Mouse (Mus musculus): ENCODE results near the gene Fam102b. TPM values are rescaled to one million over a fixed set of nuclear protein-coding genes. Genes with fewer than 3 reads are reported as not detected.

The Fam102b gene
- total RNA-seq, 2 experiments from 2014 or later = 6.1 to 7.0 TPM

GRCm38 (mm10) chr3:108964361-108965044 is 62.9 kb downstream of the Fam102b start:
- DNase-seq = no peak
- intact Hi-C loops (cut with DNase I) = no loop called here

DNA sequence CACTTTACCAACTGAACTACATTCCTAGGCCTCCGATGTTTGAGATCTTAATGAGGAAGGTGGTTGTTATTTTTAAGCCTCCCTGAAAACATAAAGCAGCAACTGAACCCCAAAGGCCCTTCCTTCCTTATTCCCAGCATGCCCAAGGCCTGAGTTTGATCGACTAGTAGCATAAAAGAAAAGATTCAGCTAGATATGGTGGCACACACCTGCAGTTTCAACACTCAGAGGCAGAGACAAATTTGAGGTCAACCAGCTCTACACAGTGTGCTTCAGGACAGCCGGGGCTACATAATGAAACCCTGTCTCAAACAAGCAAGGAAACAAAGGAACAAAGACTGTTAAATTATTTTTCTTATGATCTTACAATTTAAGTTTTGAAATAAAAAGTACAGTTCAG is 63.6 kb downstream of the Fam102b start:
- DNase-seq = no peak
- intact Hi-C loops (cut with DNase I) = no loop called here

DNA sequence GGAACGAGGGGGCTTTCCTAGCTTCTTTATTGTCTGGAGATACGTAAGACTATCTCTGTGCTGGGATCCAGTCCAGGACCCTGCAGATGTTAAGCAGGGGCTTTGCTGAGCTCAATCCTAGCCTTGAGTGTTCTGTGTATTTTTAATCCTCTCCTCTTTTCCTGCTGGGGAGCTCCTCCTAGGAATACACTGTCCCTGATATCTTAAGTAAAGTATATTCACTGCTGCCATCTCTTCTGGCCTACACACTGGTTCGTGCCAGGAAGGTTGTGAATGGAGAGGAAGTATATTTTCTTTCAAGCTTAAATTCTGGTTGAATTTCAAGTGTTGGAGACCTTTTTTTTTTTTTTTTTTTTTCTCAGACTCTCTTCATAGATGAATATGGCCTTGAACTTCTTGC is 64.1 kb downstream of the Fam102b start:
- no peak for DNase-seq
- intact Hi-C loops (cut with DNase I) = no loop called here

GRCm38 (mm10) chr3:108961655-108962054 is 65.8 kb downstream of the Fam102b start:
- DNase-seq = no peak
- intact Hi-C loops (cut with DNase I) = no loop called here

GRCm38 (mm10) chr3:108961226-108961625 is 66.2 kb downstream of the Fam102b start:
- DNase-seq = no peak
- intact Hi-C loops (cut with DNase I) = no loop called here

- intact Hi-C loops (cut with DNase I) = no loop called here
- DNase-seq = no peak
Measured at GRCm38 (mm10) chr3:108959680-108960295, 67.6 kb downstream of the Fam102b start.

DNA sequence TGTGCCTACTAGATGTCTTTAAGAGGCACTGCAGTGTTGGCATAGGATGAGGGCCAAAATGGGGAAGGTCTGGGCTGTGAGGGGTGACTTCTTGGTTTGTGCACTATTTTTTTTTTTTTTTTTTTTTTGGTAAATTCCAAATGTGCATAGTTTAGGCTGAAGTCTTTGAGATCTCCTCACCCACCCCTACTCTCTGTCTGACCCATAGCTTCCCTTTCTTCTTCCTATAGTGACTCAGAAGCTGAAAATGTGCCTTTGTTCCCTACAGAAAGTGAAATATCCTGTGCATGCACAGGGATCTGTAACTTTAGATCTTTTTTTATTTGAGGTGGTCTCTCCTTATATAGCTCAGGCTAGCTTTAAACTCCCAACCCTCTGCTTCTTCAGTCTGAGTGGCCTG is 69.4 kb downstream of the Fam102b start:
- DNase-seq = no peak
- intact Hi-C loops (cut with DNase I) = no loop called here

DNA sequence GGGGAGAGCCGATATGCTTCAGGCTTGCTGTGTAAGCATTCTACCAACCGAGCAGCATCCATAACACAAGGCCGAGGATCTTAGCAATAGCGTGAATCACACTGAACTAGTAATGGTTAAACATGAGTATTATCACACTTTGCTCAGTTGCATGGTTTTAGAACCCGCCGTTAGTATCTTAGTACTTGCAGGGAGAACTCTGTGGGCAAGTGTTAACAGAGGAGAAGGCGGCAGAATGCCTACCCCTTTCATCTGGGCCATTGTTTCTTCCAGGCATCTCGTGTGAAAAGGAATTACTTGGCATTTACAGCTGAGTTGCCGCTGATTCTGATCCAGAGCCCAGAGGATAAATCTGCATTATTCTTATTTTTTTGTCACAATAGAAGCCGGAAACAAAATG is 86.4 kb downstream of the Fam102b start:
- no peak for DNase-seq
- intact Hi-C loops (cut with DNase I) = no loop called here

DNA sequence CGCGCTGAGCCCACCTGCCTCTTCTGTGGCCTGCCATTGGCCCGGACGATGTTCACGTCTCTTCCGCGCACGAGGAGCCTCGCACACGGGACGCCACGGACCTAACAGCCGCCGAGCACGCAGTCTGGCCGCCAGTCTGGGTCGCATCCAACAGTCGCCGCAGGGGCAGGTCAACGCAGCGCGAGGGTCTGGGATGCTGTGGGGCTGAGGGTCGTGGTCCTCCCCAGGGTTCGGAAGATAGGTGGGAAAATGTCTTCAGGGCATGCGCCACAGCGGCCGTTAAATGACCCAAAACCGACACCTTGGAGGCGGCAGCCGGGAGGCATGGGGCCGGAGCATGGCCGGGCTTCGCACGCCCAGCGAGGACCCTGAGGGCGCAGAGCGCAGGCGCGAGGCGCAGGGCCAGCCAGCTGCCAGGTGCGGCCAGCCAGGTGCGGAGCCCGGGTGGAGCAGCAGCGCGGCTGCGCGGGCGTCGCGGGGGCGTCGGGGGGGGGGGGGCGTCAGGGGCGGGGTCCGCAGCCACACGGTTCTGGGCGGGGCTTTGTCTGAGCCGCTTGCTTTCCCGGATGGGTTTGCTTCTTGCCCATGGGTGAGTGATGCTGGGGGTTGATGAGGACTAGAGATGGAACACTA is 87.3 kb downstream of the Fam102b start, which contains the start of gene Gm9857:
Gene Gm9857 (minus strand): TSS at position 445 of the 633 bp plus-strand sequence.
- intact Hi-C loops (cut with DNase I) = no loop called here
- DNase-seq = no peak

DNA sequence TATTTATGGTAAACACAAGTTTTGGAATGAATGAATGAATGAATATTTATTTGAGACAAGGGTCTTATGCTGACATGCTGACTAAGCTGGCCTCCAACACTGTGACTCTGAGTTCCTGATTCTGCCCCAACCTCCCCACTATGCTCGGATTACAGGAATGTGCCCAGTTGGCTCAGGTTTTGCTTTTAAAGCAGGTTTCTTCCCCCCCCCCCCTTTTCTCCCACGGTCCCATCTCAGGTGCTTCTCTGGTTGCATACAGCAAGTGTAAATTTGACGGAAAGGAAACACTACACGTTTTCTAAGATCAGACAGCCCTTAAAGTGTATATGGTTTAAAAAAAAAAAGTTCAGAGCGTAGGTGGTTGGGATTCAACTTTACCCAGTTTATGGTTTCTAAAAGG is 87.8 kb downstream of the Fam102b start, which contains the start of gene Henmt1:
Gene Henmt1 (plus strand): TSS at position 301 of the 400 bp plus-strand sequence.
- intact Hi-C loops (cut with DNase I) = no loop called here
- no peak for DNase-seq

DNA sequence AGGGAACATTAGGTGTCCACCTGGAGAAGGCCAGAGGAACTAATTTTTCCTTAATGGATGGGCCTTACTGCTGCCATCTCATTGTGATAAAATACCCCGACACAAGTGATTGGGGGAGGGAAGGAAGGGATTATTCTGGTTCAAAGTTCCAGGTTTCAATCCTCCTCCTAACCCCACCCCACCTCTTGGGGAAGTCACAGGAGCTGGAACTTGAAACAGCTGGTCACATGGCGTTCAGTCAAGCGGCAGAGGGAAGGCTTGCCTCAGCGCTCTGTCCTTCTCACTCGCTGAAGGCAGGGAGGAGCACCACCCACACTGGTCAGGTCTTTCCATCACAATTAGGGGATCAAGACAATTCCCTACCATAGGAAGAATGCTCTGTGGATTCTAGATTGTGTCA is 88.7 kb downstream of the Fam102b start:
- intact Hi-C loops (cut with DNase I) = no loop called here
- DNase-seq = no peak

DNA sequence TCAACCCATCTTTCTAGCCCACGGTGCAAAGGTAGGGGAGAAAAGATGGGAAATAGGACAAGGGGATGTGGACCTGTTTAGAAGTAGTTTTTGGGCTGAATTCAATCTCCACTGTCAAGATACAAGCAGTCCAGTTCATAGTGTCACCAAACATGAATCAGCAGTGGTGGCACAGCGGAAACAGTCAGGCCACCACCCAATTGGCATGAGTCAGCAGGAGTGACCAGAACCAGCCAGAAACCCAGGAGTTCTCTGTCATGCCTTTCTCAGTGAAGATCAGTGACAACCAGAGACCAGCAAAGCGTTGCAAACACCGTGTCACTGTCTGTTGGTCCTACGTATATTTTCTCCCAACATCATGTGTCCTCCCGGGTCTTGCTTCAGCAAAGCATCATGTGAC is 93.8 kb downstream of the Fam102b start:
- no peak for DNase-seq
- intact Hi-C loops (cut with DNase I) = no loop called here

DNA sequence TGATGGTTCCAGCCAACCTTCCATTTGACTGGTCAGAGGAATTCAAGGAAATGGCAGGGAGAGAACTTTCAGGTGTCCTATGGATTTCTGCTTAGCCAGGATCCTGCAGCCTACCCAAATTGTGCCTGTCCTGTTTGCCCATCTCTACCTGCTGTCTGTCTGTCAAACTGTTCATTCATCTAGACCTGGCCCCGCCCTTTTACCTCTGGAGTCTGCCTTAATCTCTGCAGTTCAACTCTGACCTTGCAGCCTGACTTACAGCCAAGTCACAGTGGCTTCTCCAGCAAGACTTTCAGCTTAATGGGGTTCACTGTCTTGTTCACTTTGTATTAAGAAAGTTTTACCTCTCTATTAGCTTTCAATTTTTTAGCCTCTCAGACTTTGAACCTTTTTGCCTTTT is 101.1 kb downstream of the Fam102b start:
- DNase-seq = no peak
- intact Hi-C loops (cut with DNase I) = no loop called here

GRCm38 (mm10) chr3:108925677-108926076 is 101.7 kb downstream of the Fam102b start:
- no peak for DNase-seq
- intact Hi-C loops (cut with DNase I) = no loop called here

- no peak for DNase-seq
- intact Hi-C loops (cut with DNase I) = no loop called here
Measured at GRCm38 (mm10) chr3:108921822-108922221, 105.6 kb downstream of the Fam102b start.

Small RNA genes within 50 kb of the gene (microRNA-seq; reads per million reads assigned to microRNA genes)
- gene Gm44384 = 0 reads per million in 2 experiments

Other genes with a start within 250 kb of the Fam102b start
- gene Stxbp3, start 187.1 kb downstream of the Fam102b start, total RNA-seq (2021) = 10 to 100 TPM; 25.3 to 26.7 TPM
- under 1 TPM in 1 of 2 experiments, not detected in 1; 0.05 TPM for gene Fndc7, start 137.6 kb downstream of the Fam102b start, total RNA-seq (2021)
- 10 to 100 TPM; 13.1 to 17.2 TPM for gene Prpf38b, start 115.9 kb downstream of the Fam102b start, total RNA-seq (2021)
- not detected for gene Henmt1, start 87.7 kb downstream of the Fam102b start, total RNA-seq (2021)
- gene Gm9857, start 87.2 kb downstream of the Fam102b start, total RNA-seq (2021) = not detected
- not detected for gene Slc25a54, start 52.9 kb upstream of the Fam102b start, total RNA-seq (2021)
- 1 to 10 TPM; 2.5 to 3.0 TPM for gene Slc25a24, start 95.5 kb upstream of the Fam102b start, total RNA-seq (2021)

All from gastrocnemius, postnatal 36 days (tissue).